Mouse (Mus musculus) forebrain, embryonic 16.5 days (tissue): ENCODE results near the gene Sp7. TPM values are rescaled to one million over a fixed set of nuclear protein-coding genes. Genes with fewer than 3 reads are reported as not detected.

Experiments used
- ATAC-seq: fragments of 200-750 bp; cut with Nextera tagmentation; 2 replicates; pipeline ENCODE4 v1.8.0; 2017; ENCODE audit warnings: mild to moderate bottlenecking, moderate library complexity
- H3K27ac ChIP-seq: fragments of 300-500 bp; sonication (generic); 2 replicates; pipeline ENCODE4 v1.5.1; 2014; ENCODE audit warnings: low read length, control low read depth
- H3K27me3 ChIP-seq: fragments of 300-500 bp; sonication (generic); replicated peaks from 2 replicates; pipeline ENCODE4 v1.6.1; 2014; ENCODE audit warnings: low read length; ENCODE audit not compliant: control insufficient read depth, insufficient read depth
- H3K36me3 ChIP-seq: fragments of 300-500 bp; sonication (generic); 2 replicates; pipeline ENCODE4 v1.6.1; 2014; ENCODE audit not compliant: control insufficient read depth, insufficient read depth
- H3K4me1 ChIP-seq: fragments of 300-500 bp; sonication (generic); replicated peaks from 2 replicates; pipeline ENCODE4 v1.6.1; 2014; ENCODE audit warnings: low read length; ENCODE audit not compliant: control insufficient read depth, insufficient read depth
- H3K4me2 ChIP-seq: fragments of 300-500 bp; sonication (generic); 2 replicates; pipeline ENCODE4 v1.6.1; 2014; ENCODE audit warnings: mild to moderate bottlenecking, low read length, control low read depth
- H3K4me3 ChIP-seq: fragments of 300-500 bp; sonication (generic); replicated peaks from 2 replicates; pipeline ENCODE4 v1.5.1; 2014; ENCODE audit warnings: mild to moderate bottlenecking, low read length, control low read depth
- H3K9ac ChIP-seq: fragments of 300-500 bp; sonication (generic); replicated peaks from 2 replicates; pipeline ENCODE4 v1.6.1; 2014; ENCODE audit warnings: low read depth, low read length, control low read depth
- H3K9me3 ChIP-seq: fragments of 300-500 bp; sonication (generic); 2 replicates; pipeline ENCODE4 v1.6.1; 2016; ENCODE audit warnings: low read length; ENCODE audit not compliant: control insufficient read depth
- WGBS: fragments of 180-500 bp; shearing (Covaris S2); extraction: QIAGEN DNeasy Blood & Tissue Kit; methylation state at CpG from one replicate; pipeline ENCODE4 v1.1.7; 2014; 5-methylcytosine and 5-hydroxymethylcytosine counted together
- polyA plus RNA-seq: library from polyadenylated mRNA; unstranded; fragments of >200 nt; fragmentation: Nextera tagmentation; extraction: Ambion mirVana; gene quantifications from 2 replicates; pipeline ENCODE4 v1.2.1, GENCODE M21; 2015

The Sp7 gene
- polyA plus RNA-seq, 1 experiment from 2014 or later, result 0.38 TPM

DNA sequence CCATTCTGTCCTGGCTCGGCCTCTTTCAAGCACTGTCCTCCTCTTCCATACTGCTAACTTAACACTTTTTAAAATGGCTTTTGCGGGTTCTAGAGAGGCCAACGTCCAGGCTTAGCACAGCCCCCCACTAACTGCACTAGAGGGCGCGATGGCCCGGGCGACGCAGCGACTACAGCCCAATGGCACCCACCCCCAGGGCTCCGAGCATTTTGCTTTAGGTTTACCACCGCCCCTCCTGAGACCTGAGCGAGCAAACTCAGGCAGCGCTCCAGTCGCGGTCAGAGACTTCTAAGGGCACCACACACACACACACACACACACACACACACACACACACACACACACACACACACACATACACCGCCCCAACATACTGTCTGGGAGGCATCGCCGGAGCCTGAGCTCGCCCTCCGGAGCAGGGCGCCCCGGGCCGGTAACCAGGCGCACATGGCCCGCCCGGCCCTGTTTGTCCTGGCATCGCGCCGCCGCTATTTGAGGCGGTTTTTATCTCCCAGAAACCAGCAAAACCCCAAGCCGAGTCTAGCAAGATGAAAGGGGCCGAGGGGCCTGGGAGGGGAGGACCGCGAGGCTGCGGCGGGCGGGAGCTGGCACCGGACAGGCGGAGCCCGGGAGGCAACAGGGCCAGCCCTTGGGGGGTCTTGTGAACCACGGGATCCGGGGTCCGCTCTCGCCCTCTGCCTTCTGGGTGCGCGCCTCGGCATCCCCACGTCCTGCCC lies 11.7 kb downstream of the Sp7 start:
- under 1% methylated on average over 49 of the region's 49 CpGs for WGBS
- ATAC-seq, result peak; percentile 55
- Histone ChIP-seq H3K27me3 (peaks cover 30% of the 10 kb centered on the region), H3K9ac (peak overlapping the region; percentile 65), H3K27ac (no peak overlapping the region), H3K9me3 (no peaks in the 10 kb centered on the region), H3K36me3 (no peaks in the 10 kb centered on the region), H3K4me2 (peak overlapping the region; percentile 90), H3K4me3 (peak overlapping the region; percentile 51), H3K4me1 (peaks cover 23% of the 10 kb centered on the region)

DNA sequence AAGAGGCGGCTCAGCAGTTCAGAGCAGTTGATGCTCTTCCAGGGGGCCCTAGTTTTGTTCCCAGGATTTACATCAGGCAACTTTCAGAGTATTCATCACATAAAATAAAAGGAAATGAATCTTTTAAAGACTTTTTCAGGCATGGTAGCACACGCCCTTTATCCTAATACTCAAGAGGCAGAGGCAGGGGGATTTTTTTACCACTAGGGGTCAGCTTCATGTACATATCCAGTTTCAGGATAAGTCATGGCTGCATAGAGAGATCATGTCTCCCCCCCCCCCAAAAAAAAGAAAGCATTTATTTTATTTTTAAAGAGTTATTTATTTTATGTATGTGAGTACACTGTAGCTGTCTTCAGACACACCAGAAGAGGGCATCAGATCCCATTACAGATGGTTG lies 13.0 kb downstream of the Sp7 start:
- no peak overlapping the region for H3K4me3 ChIP-seq
- 79% methylated on average over 2 of the region's 2 CpGs for WGBS

DNA sequence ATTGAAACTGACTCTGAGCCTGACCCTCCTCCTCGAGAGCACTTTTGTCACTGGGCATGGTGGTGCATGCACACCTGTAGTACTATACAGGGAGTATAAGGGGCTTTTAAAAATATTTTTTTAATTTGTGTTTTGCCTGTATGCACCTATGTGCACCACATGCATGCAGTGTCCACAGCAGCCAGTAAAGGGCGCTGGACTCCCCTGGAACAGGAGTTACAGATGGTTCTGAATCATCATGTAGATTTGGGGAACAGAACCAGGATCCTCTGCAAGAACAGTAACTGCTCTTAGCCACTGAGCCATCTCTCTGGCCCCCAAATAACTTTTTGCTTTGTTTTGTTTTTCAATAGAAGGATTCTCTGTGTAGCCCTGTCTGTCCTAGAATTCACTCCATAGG lies 14.8 kb downstream of the Sp7 start:
- no peaks in the 10 kb centered on the region for H3K9me3 ChIP-seq
- no peak for ATAC-seq

More for the DNA sequence above, 13.0 kb downstream of the Sp7 start:
- H3K36me3 ChIP-seq, result no peaks in the 10 kb centered on the region
- H3K9me3 ChIP-seq, result no peaks in the 10 kb centered on the region
- H3K9ac ChIP-seq, result no peak overlapping the region
- peaks cover 27% of the 10 kb centered on the region for H3K27me3 ChIP-seq
- no peak overlapping the region for H3K27ac ChIP-seq
- no peak for ATAC-seq
- peaks cover 29% of the 10 kb centered on the region for H3K4me1 ChIP-seq
- H3K4me2 ChIP-seq, result no peak overlapping the region

DNA sequence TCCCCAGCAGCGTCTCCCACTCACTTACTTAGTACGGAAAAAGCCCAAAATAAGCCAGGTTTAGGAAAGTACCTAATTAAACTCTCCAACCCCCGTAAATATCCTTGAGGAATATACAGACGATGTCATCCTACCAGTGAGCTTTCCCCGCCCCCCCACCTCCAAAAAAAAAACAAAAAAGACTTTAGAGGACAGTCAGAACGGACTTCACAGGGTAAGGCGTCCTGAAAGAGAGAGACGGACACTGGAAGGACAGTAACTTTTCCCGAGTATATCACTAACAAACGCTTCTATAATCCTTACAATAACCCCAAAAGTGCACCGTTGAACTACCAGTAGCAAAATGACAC lies 16.1 kb downstream of the Sp7 start:
- no peak overlapping the region for H3K27ac ChIP-seq
- no peaks in the 10 kb centered on the region for H3K27me3 ChIP-seq
- H3K9ac ChIP-seq, result peak overlapping the region; percentile 41
- no peaks in the 10 kb centered on the region for H3K36me3 ChIP-seq
- WGBS, result 9% methylated on average over 11 of the region's 11 CpGs
- H3K4me3 ChIP-seq, result peak overlapping the region; percentile 54
- H3K4me2 ChIP-seq, result peak overlapping the region; percentile 84
- ATAC-seq, result peak; percentile 32
- no peaks in the 10 kb centered on the region for H3K9me3 ChIP-seq
- H3K4me1 ChIP-seq, result peaks cover 21% of the 10 kb centered on the region

More for the DNA sequence above, 14.8 kb downstream of the Sp7 start:
- Histone ChIP-seq H3K27ac (no peak overlapping the region), H3K27me3 (peaks cover 11% of the 10 kb centered on the region), H3K9ac (no peak overlapping the region), H3K36me3 (no peaks in the 10 kb centered on the region), H3K4me3 (no peak overlapping the region), H3K4me1 (peaks cover 22% of the 10 kb centered on the region), H3K4me2 (no peak overlapping the region)
- WGBS, result 57% methylated on average over 2 of the region's 2 CpGs

DNA sequence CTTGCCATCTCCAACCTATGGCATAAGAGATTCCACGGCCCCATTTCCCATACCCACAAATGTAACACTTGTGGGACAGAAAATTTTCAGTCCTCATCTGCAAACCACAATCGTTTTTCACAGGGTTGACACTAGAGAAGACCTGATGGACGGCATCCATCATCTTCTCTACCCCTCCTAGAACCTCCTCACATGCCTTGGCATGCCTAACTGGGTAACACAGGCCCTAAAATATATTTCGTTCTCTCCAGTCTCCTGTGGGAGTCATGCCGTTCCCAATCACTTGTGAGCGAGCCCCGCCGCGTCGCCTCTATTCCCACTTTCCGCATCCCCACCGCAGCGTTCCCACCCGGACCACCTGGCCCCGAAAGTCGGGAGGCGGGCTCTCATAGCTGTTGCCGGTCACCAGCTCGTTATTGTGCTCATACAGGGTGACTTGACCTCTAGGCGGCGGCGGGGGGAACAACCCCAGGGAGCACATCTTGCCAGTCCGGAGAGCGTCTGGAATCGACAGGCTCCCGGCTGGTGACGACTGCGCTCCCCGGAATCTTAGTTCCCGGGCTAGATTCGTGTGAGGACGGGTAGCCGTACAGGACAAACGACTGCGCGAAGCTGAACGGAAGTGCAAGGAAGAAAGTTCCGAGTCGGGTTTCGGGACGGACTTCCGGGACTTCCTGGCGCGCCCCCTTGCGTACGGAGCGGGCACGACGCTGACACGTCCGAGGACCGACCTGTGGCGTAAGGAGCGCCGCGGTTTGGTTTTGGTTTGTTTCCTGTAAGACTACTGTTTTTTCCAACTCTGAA lies 16.6 kb downstream of the Sp7 start, which contains the start of gene Aaas:
Gene Aaas (minus strand): TSS at position 634 of the 804 bp plus-strand sequence.
- H3K4me1 ChIP-seq, result peaks cover 16% of the 10 kb centered on the region
- H3K9ac ChIP-seq, result peak within 1 kb of the TSS; percentile 58
- no peaks in the 10 kb centered on the region for H3K9me3 ChIP-seq
- peak within 1 kb of the TSS; percentile 46 for H3K27ac ChIP-seq
- H3K4me2 ChIP-seq, result peak within 1 kb of the TSS; percentile 84
- WGBS, result under 1% methylated on average over 56 of the region's 56 CpGs
- peak; percentile 93 for ATAC-seq
- H3K36me3 ChIP-seq, result no peaks in the 10 kb centered on the region
- peak within 1 kb of the TSS; percentile 54 for H3K4me3 ChIP-seq
- no peaks in the 10 kb centered on the region for H3K27me3 ChIP-seq

DNA sequence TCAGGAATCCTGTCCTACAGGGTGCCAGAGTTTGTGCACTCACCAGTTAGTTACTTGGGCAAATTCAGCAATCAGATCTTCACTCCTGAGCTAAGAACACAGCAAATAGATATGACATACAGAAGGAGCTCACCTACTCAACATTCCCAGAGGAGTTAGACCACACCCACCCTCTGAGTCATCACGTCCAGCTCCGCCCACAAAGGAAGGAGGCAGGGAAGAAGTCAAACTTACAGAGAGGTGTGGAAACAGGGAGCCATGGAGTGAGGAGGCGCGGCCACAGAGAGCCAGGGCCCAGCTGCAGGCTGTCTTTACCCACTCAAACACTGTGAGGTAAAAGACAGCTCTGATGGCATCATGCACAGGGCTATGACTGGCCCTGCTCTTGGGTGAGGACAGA lies 20.5 kb downstream of the Sp7 start:
- H3K27ac ChIP-seq, result no peak overlapping the region
- no peaks in the 10 kb centered on the region for H3K36me3 ChIP-seq
- H3K4me2 ChIP-seq, result no peak overlapping the region
- 82% methylated on average over 4 of the region's 4 CpGs for WGBS
- peaks cover 11% of the 10 kb centered on the region for H3K4me1 ChIP-seq
- H3K4me3 ChIP-seq, result no peak overlapping the region
- H3K27me3 ChIP-seq, result no peaks in the 10 kb centered on the region
- no peak for ATAC-seq
- H3K9ac ChIP-seq, result no peak overlapping the region
- no peaks in the 10 kb centered on the region for H3K9me3 ChIP-seq

DNA sequence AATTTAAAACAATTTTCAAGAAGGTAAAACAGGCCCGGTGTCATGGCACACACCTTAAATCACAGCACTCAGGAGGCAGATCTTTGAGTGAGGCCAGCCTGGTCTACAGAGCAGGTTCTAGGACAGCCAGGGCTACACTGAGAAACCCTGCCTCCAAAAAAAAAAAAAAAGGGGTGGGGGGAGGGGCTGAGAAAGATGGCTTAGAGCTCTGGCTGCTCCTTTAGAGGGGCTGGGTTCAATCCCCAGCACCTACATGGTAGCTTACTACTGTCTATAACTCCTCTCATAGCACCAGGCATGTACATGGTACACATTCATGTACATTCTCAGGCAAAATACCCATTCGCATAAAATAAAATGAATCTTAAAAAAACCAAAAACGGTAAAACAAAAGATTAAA lies 22.5 kb downstream of the Sp7 start:
- no peaks in the 10 kb centered on the region; the same call in 1 of the 2 replicates for H3K4me1 ChIP-seq
- H3K36me3 ChIP-seq, result no peaks in the 10 kb centered on the region
- 97% methylated on average over 3 of the region's 3 CpGs for WGBS
- no peak overlapping the region for H3K27ac ChIP-seq
- H3K27me3 ChIP-seq, result no peaks in the 10 kb centered on the region
- no peak for ATAC-seq
- H3K4me2 ChIP-seq, result no peak overlapping the region
- no peak overlapping the region for H3K9ac ChIP-seq
- H3K4me3 ChIP-seq, result no peak overlapping the region
- no peaks in the 10 kb centered on the region for H3K9me3 ChIP-seq

DNA sequence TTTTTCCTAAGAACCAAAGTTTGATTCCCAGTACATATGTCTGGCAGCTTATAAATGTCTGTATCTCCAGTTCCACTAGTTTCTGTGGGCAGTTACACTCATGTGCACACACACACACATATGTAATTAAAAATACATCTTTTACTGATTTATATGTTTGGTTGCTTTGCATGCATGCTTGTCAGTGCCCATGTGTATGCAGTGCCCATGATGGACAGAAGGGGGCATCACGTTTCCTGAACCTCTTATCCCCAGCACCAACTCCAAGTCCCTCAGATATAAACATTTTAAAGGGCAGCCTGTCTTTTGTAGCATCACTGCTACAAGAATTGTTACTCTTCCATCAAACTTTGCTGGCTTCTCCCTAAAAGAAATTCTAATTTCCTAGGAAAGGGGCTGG lies 25.4 kb downstream of the Sp7 start:
- Histone ChIP-seq H3K4me1 (no peaks in the 10 kb centered on the region), H3K4me2 (no peak overlapping the region), H3K27me3 (no peaks in the 10 kb centered on the region), H3K27ac (no peak overlapping the region), H3K9ac (no peak overlapping the region), H3K9me3 (no peaks in the 10 kb centered on the region), H3K4me3 (no peak overlapping the region), H3K36me3 (peaks cover 9% of the 10 kb centered on the region)
- no peak for ATAC-seq
- WGBS, result 11% methylated on average over 1 of the region's 1 CpGs

DNA sequence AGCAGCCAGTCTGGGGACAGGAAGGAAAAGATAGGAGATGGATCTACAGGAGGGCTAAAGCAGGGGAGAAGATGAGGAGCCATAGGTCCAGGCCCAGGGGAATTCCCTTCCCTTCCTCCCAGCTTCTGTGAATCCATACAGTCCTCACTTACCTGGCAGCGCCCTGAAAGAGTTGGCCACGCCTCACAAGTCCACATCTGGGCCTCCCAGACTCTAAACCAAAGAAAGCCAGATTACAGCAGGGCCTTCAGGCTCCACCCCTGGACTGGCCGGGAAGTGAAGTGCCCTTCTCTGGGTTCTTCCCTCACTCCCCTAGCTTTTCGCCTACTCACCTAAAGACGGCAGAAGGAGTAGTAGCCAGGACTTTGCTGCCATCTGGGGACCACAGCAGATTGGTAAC lies 27.4 kb downstream of the Sp7 start:
- Histone ChIP-seq H3K36me3 (peaks cover 13% of the 10 kb centered on the region), H3K9me3 (no peaks in the 10 kb centered on the region), H3K4me3 (no peak overlapping the region), H3K4me1 (no peaks in the 10 kb centered on the region), H3K27me3 (no peaks in the 10 kb centered on the region), H3K27ac (no peak overlapping the region), H3K9ac (no peak overlapping the region), H3K4me2 (no peak overlapping the region)
- WGBS, result 79% methylated on average over 5 of the region's 5 CpGs
- no peak for ATAC-seq
